Mouse (Mus musculus) CH12.LX (cell line): ENCODE results near the gene Serp2. TPM values are rescaled to one million over a fixed set of nuclear protein-coding genes. Genes with fewer than 3 reads are reported as not detected.

ENCODE experiments used
- DNase-seq: peaks from one replicate; pipeline ENCODE4 v3.0.0-alpha.2; 2013; ENCODE audit errors: extremely low read depth
- H3K27ac ChIP-seq: 2 replicates; pipeline ENCODE4 v1.5.1; 2012; ENCODE audit warnings: low read depth, mild to moderate bottlenecking, control low read depth, moderate library complexity; ENCODE audit not compliant: insufficient read depth
- H3K27me3 ChIP-seq: replicated peaks from 2 replicates; pipeline ENCODE3; 2012; ENCODE audit warnings: inconsistent platforms
- H3K36me3 ChIP-seq, 2 experiments: replicated peaks in 1 of 2; 2 replicates each; pipeline versions ENCODE3 to v1.6.1; 2012; ENCODE audit warnings: inconsistent platforms in 1 of 2, low read length in 1 of 2, mild to moderate bottlenecking in 1 of 2, mixed read lengths in 1 of 2, moderate library complexity in 1 of 2; ENCODE audit not compliant: control insufficient read depth in 1 of 2, insufficient read depth in 1 of 2
- H3K4me1 ChIP-seq, 2 experiments: 2 replicates each; pipeline ENCODE4 v1.6.1; 2012; ENCODE audit warnings: inconsistent platforms in 1 of 2, moderate library complexity in 1 of 2; ENCODE audit not compliant: insufficient read depth in 2 of 2, control insufficient read depth in 1 of 2
- H3K4me2 ChIP-seq: 2 replicates; pipeline ENCODE4 v1.6.1; 2012; ENCODE audit warnings: low read depth, mild to moderate bottlenecking, control low read depth; ENCODE audit not compliant: poor library complexity, insufficient read depth, severe bottlenecking
- H3K4me3 ChIP-seq, 3 experiments: fragments of 150-350 bp in 1 of 3; sonication (generic) in 1 of 3; replicated peaks in 1 of 3; 2 replicates each; pipeline versions ENCODE3 to v1.5.1; 2011 to 2012; ENCODE audit warnings: low read depth in 2 of 3, low read length in 2 of 3, mild to moderate bottlenecking in 2 of 3, moderate library complexity in 2 of 3, control low read depth in 1 of 3, improper control_type of control experiment in 1 of 3, inconsistent platforms in 1 of 3, mixed read lengths in 1 of 3; ENCODE audit not compliant: poor library complexity in 1 of 3
- H3K79me2 ChIP-seq: replicated peaks from 2 replicates; pipeline ENCODE4 v1.6.1; 2012; ENCODE audit warnings: mild to moderate bottlenecking, moderate library complexity; ENCODE audit not compliant: control insufficient read depth, poor library complexity, insufficient read depth, severe bottlenecking; ENCODE audit errors: extremely low read depth
- H3K9ac ChIP-seq: 2 replicates; pipeline ENCODE4 v1.6.1; 2012; ENCODE audit warnings: low read depth, mild to moderate bottlenecking, control low read depth, moderate library complexity; ENCODE audit not compliant: insufficient read depth
- H3K9me3 ChIP-seq: replicated peaks from 2 replicates; pipeline ENCODE3; 2012; ENCODE audit warnings: low read length, inconsistent platforms, mixed read lengths
- BHLHE40 ChIP-seq: IDR thresholded peaks from 2 replicates; pipeline ENCODE4 v1.6.1; 2011; ENCODE audit warnings: mild to moderate bottlenecking, low read depth, low read length, improper control_type of control experiment
- CHD2 ChIP-seq: IDR thresholded peaks from 2 replicates; pipeline ENCODE4 v1.6.1; 2011; ENCODE audit warnings: low read length, improper control_type of control experiment
- E2F4 ChIP-seq: IDR thresholded peaks from 2 replicates; pipeline ENCODE4 v1.6.1; 2011; ENCODE audit warnings: low read depth, low read length, improper control_type of control experiment; ENCODE audit not compliant: insufficient replicate concordance
- ELF1 ChIP-seq: IDR thresholded peaks from 2 replicates; pipeline ENCODE4 v1.6.1; 2014; ENCODE audit warnings: low read depth, mild to moderate bottlenecking, inconsistent platforms, low read length, improper control_type of control experiment
- JUN ChIP-seq: IDR thresholded peaks from 2 replicates; pipeline ENCODE4 v1.6.1; 2011; ENCODE audit warnings: low read depth, mild to moderate bottlenecking, low read length, improper control_type of control experiment, moderate library complexity; ENCODE audit not compliant: insufficient read depth
- JUND ChIP-seq: conservative IDR thresholded peaks from 2 replicates; pipeline ENCODE4 v1.6.1; 2011; ENCODE audit warnings: low read depth, low read length, improper control_type of control experiment
- MAX ChIP-seq: IDR thresholded peaks from 2 replicates; pipeline ENCODE4 v1.6.1; 2011; ENCODE audit warnings: low read length, improper control_type of control experiment
- NELFE ChIP-seq: IDR thresholded peaks from 2 replicates; pipeline ENCODE4 v1.6.1; 2011; ENCODE audit warnings: low read depth, low read length, improper control_type of control experiment
- NRF1 ChIP-seq: IDR thresholded peaks from 2 replicates; pipeline ENCODE4 v1.6.1; 2014; ENCODE audit warnings: low read depth, mild to moderate bottlenecking, inconsistent platforms, low read length, improper control_type of control experiment, moderate library complexity
- POLR2A ChIP-seq: IDR thresholded peaks from 2 replicates; pipeline ENCODE4 v1.6.1; 2011; ENCODE audit warnings: low read depth, mild to moderate bottlenecking, improper control_type of control experiment, low read length
- POLR2AphosphoS2 ChIP-seq: IDR thresholded peaks from 2 replicates; pipeline ENCODE4 v1.6.1; 2011; ENCODE audit warnings: low read depth, low read length, improper control_type of control experiment
- RCOR1 ChIP-seq: conservative IDR thresholded peaks from 2 replicates; pipeline ENCODE4 v1.6.1; 2012; ENCODE audit warnings: low read depth, mild to moderate bottlenecking, inconsistent platforms, low read length, improper control_type of control experiment
- SMC3 ChIP-seq: IDR thresholded peaks from 2 replicates; pipeline ENCODE4 v1.6.1; 2011; ENCODE audit warnings: low read depth, low read length, improper control_type of control experiment
- TCF12 ChIP-seq: IDR thresholded peaks from 2 replicates; pipeline ENCODE4 v1.6.1; 2014; ENCODE audit warnings: low read depth, mild to moderate bottlenecking, inconsistent platforms, low read length, improper control_type of control experiment
- UBTF ChIP-seq: IDR thresholded peaks from 2 replicates; pipeline ENCODE4 v1.6.1; 2012; ENCODE audit warnings: low read depth, mild to moderate bottlenecking, inconsistent platforms, low read length, improper control_type of control experiment, moderate library complexity
- USF1 ChIP-seq: IDR thresholded peaks from 2 replicates; pipeline ENCODE4 v1.6.1; 2014; ENCODE audit warnings: low read depth, mild to moderate bottlenecking, inconsistent platforms, low read length, improper control_type of control experiment
- USF2 ChIP-seq: conservative IDR thresholded peaks from 2 replicates; pipeline ENCODE4 v1.6.1; 2011; ENCODE audit warnings: low read depth, low read length, improper control_type of control experiment
- ZC3H11A ChIP-seq: IDR thresholded peaks from 2 replicates; pipeline ENCODE4 v1.6.1; 2012; ENCODE audit warnings: low read depth, mild to moderate bottlenecking, inconsistent platforms, low read length, improper control_type of control experiment
- ZKSCAN1 ChIP-seq: IDR thresholded peaks from 2 replicates; pipeline ENCODE4 v1.6.1; 2012; ENCODE audit warnings: low read depth, inconsistent platforms, low read length, improper control_type of control experiment, borderline replicate concordance
- ZNF384 ChIP-seq: IDR thresholded peaks from 2 replicates; pipeline ENCODE4 v1.6.1; 2012; ENCODE audit warnings: low read depth, low read length, improper control_type of control experiment, inconsistent platforms
- dilution Hi-C: fragments of 300-500 bp; cut with MboI; formaldehyde crosslinking; loops from 2 replicates; pipeline ENCODE4 v1.14.3; 2020; ENCODE audit warnings: low sequenced_read_pairs; ENCODE audit not compliant: extremely low pct_unique_long_range_greater_than_20kb, extremely low pct_ligation_motif_present
- in situ Hi-C: fragments of 300-500 bp; cut with MboI; formaldehyde crosslinking; loops from 3 replicates; pipeline ENCODE4 v1.14.3; 2019; ENCODE audit warnings: low sequenced_read_pairs, low pct_ligation_motif_present, low pct_unique_long_range_greater_than_20kb, mixed read lengths
- polyA plus RNA-seq: library from polyadenylated mRNA; unstranded; fragments of >175 nt; gene quantifications from 2 replicates; pipeline ENCODE4 v1.2.1, GENCODE M21; 2012; ENCODE audit warnings: low read depth; ENCODE audit not compliant: insufficient read length
- total RNA-seq, 2 experiments: library from RNA; depleted of rRNA; stranded (reverse); fragments of 300-350 nt in 1 of 2; fragments of >200 nt in 1 of 2; gene quantifications; 2 replicates each; pipeline ENCODE4 v1.2.3; 2012 to 2014

Gene Serp2
- total and polyA plus RNA-seq, 3 experiments = not detected

GRCm38 (mm10) chr14:76585831-76586405 lies 29.2 kb upstream of the Serp2 start:
- dilution Hi-C loops = no loop called here
- Histone ChIP-seq H3K9me3 (no peaks in the 10 kb centered on the region), H3K27me3 (no peaks in the 10 kb centered on the region), H3K4me3 (no peak overlapping the region), H3K4me2 (0 out of 2 replicates have a peak overlapping the region, but pooled peaks have one; percentile 1), H3K9ac (no peak overlapping the region), H3K36me3 (no peaks in the 10 kb centered on the region), H3K27ac (no peak overlapping the region), H3K4me1 (peaks cover 0 to 10% of the 10 kb centered on the region in 2 experiments; a peak in 1 of 4 replicates), H3K79me2 (no peaks in the 10 kb centered on the region)
- no peak for DNase-seq
- TF ChIP-seq BHLHE40 = no peak
- no peak for TF ChIP-seq ZKSCAN1
- TF ChIP-seq NELFE = no peak
- no peak for TF ChIP-seq SMC3
- TF ChIP-seq JUN = no peak
- TF ChIP-seq UBTF = no peak
- TF ChIP-seq ZNF384 = no peak
- TF ChIP-seq RCOR1 = no peak
- no peak for TF ChIP-seq NRF1
- TF ChIP-seq USF2 = no peak
- no peak for TF ChIP-seq USF1
- no peak for TF ChIP-seq TCF12
- no peak for TF ChIP-seq JUND
- TF ChIP-seq POLR2AphosphoS2 = no peak
- TF ChIP-seq CHD2 = no peak
- no peak for TF ChIP-seq E2F4
- no peak for TF ChIP-seq MAX
- in situ Hi-C loops = no loop called here

- Histone ChIP-seq H3K4me2 (no peak overlapping the region), H3K79me2 (no peaks in the 10 kb centered on the region), H3K4me3 (no peak overlapping the region), H3K9ac (no peak overlapping the region), H3K36me3 (no peaks in the 10 kb centered on the region), H3K27me3 (no peaks in the 10 kb centered on the region), H3K27ac (no peak overlapping the region), H3K9me3 (no peaks in the 10 kb centered on the region), H3K4me1 (peaks cover 0 to 12% of the 10 kb centered on the region in 2 experiments; a peak in 1 of 4 replicates)
- DNase-seq = no peak
- in situ Hi-C loops = no loop called here
- no peak for TF ChIP-seq TCF12
- TF ChIP-seq POLR2A = no peak
- no peak for TF ChIP-seq NELFE
- no peak for TF ChIP-seq ELF1
- no peak for TF ChIP-seq JUND
- TF ChIP-seq ZC3H11A = no peak
- dilution Hi-C loops = no loop called here
Measured at GRCm38 (mm10) chr14:76583985-76584384, 27.3 kb upstream of the Serp2 start.
